Mouse (Mus musculus): ENCODE measurements around the gene Prh1. TPM values are rescaled to one million over a fixed set of nuclear protein-coding genes. Genes with fewer than 3 reads are reported as not detected.

Prh1 gene
- not detected in 2 replicates for polyA plus RNA-seq (2012; rRNA removed)

GRCm38 (mm10) chr6:132569509-132569908 lies at the start of gene Prh1:
Gene Prh1, plus strand, starts transcription at chr6:132569809.

GRCm38 (mm10) chr6:132595613-132596012 lies 26.0 kb downstream of the Prh1 start, which contains the start of gene Prp2:
Gene Prp2, plus strand, starts transcription at chr6:132595913.

Other genes starting within 250 kb of the Prh1 start
- gene Gm8882, start 205.7 kb upstream of the Prh1 start, polyA plus RNA-seq (2012; rRNA removed), result not detected in 2 replicates
- gene Prp2, start 26.1 kb downstream of the Prh1 start, polyA plus RNA-seq (2012; rRNA removed), result not detected in 2 replicates
- gene A630073D07Rik, start 81.7 kb downstream of the Prh1 start, polyA plus RNA-seq (2012; rRNA removed), result not detected in 2 replicates
- gene Tas2r120, start 87.1 kb downstream of the Prh1 start, polyA plus RNA-seq (2012; rRNA removed), result not detected in 2 replicates
- not detected in 2 replicates for gene Tas2r121, start 131.2 kb downstream of the Prh1 start, polyA plus RNA-seq (2012; rRNA removed)
- gene Tas2r122, start 142.1 kb downstream of the Prh1 start, polyA plus RNA-seq (2012; rRNA removed), result not detected in 2 replicates
- not detected in 2 replicates for gene Tas2r115, start 168.2 kb downstream of the Prh1 start, polyA plus RNA-seq (2012; rRNA removed)
- not detected in 2 replicates for gene Tas2r124, start 184.9 kb downstream of the Prh1 start, polyA plus RNA-seq (2012; rRNA removed)
- gene Tas2r102, start 192.3 kb downstream of the Prh1 start, polyA plus RNA-seq (2012; rRNA removed), result not detected in 2 replicates
- not detected in 2 replicates for gene Tas2r136, start 208.4 kb downstream of the Prh1 start, polyA plus RNA-seq (2012; rRNA removed)
- gene Tas2r117, start 233.0 kb downstream of the Prh1 start, polyA plus RNA-seq (2012; rRNA removed), result not detected in 2 replicates

Measured in central nervous system, embryonic 11.5 days (tissue).